Mouse (Mus musculus) neural tube, embryonic 14.5 days (tissue): ENCODE data around the gene L3mbtl1. TPM values are rescaled to one million over a fixed set of nuclear protein-coding genes. Genes with fewer than 3 reads are reported as not detected.

Experiments used
- ATAC-seq: fragments of 200-750 bp; cut with Nextera tagmentation; 2 replicates; pipeline ENCODE4 v1.8.0; 2017; ENCODE audit warnings: low read depth, mild to moderate bottlenecking, moderate TSS enrichment, moderate library complexity
- H3K27ac ChIP-seq: fragments of 300-500 bp; sonication (generic); 2 replicates; pipeline ENCODE4 v1.5.1; 2014; ENCODE audit warnings: low read depth, mild to moderate bottlenecking, control low read depth, low read length, moderate library complexity, mixed read lengths
- H3K27me3 ChIP-seq: fragments of 300-500 bp; sonication (generic); 2 replicates; pipeline ENCODE4 v1.6.1; 2014; ENCODE audit warnings: low read length; ENCODE audit not compliant: control insufficient read depth, insufficient read depth
- H3K36me3 ChIP-seq: fragments of 300-500 bp; sonication (generic); 2 replicates; pipeline ENCODE4 v1.6.1; 2014; ENCODE audit warnings: low read length, mixed read lengths; ENCODE audit not compliant: control insufficient read depth, insufficient read depth
- H3K4me1 ChIP-seq: fragments of 300-500 bp; sonication (generic); 2 replicates; pipeline ENCODE4 v1.6.1; 2014; ENCODE audit warnings: low read length; ENCODE audit not compliant: control insufficient read depth, insufficient read depth
- H3K4me2 ChIP-seq: fragments of 300-500 bp; sonication (generic); 2 replicates; pipeline ENCODE4 v1.6.1; 2014; ENCODE audit warnings: mild to moderate bottlenecking, low read depth, low read length, control low read depth
- H3K4me3 ChIP-seq: fragments of 300-500 bp; sonication (generic); 2 replicates; pipeline ENCODE4 v1.5.1; 2014; ENCODE audit warnings: low read depth, low read length, control low read depth, mixed read lengths
- H3K9ac ChIP-seq: fragments of 300-500 bp; sonication (generic); replicated peaks from 2 replicates; pipeline ENCODE4 v1.6.1; 2014; ENCODE audit warnings: low read depth, mild to moderate bottlenecking, control low read depth, low read length, mixed read lengths
- H3K9me3 ChIP-seq: fragments of 300-500 bp; sonication (generic); 2 replicates; pipeline ENCODE4 v1.6.1; 2016; ENCODE audit warnings: low read length; ENCODE audit not compliant: control insufficient read depth
- WGBS: fragments of 180-500 bp; shearing (Covaris S2); extraction: QIAGEN DNeasy Blood & Tissue Kit; methylation state at CpG from one replicate; pipeline ENCODE4 v1.1.7; 2014; 5-methylcytosine and 5-hydroxymethylcytosine counted together
- polyA plus RNA-seq: library from polyadenylated mRNA; unstranded; fragments of >200 nt; fragmentation: Nextera tagmentation; extraction: Ambion mirVana; gene quantifications from 2 replicates; pipeline ENCODE4 v1.2.1, GENCODE M21; 2014

Gene L3mbtl1
- polyA plus RNA-seq, 1 experiment from 2014 or later, result 4.0 TPM

DNA sequence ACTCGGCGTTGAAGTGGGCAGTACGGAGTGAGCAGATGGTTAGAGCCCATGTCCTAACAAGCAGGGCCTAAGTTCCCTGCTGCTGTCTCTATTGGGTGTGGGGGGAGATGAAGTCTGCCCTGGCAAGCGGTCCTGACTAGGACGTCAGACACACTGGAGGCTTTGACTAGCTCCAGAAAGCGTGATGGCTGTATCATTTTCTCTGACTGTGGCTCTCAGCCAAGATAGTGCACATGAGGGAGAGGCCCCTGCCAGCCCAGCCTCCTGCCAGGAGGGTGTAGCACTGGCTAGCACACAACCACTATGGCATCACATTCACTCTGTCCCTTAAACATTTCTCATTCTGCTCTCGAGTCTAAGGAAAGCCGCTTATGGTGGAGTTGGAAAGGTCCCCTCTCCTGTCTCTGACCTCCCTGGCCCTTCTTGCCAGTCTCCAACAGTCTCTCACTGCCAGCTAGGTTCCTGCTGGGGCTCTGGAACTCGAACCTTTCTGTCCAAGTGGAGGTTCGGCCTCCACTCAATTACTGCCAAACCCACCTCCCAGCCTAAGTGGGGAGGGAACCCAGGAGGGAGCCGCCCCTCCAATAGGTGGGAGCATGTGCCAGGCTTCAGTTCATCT is 32.0 kb downstream of the L3mbtl1 start:
- Histone ChIP-seq H3K9me3 (no peaks in the 10 kb centered on the region), H3K4me2 (no peak overlapping the region), H3K9ac (no peak overlapping the region), H3K4me1 (no peaks in the 10 kb centered on the region), H3K27me3 (no peaks in the 10 kb centered on the region), H3K36me3 (no peaks in the 10 kb centered on the region), H3K27ac (no peak overlapping the region), H3K4me3 (no peak overlapping the region)
- no peak; the same call in 1 of the 2 replicates for ATAC-seq
- 72% methylated on average over 11 of the region's 11 CpGs for WGBS

DNA sequence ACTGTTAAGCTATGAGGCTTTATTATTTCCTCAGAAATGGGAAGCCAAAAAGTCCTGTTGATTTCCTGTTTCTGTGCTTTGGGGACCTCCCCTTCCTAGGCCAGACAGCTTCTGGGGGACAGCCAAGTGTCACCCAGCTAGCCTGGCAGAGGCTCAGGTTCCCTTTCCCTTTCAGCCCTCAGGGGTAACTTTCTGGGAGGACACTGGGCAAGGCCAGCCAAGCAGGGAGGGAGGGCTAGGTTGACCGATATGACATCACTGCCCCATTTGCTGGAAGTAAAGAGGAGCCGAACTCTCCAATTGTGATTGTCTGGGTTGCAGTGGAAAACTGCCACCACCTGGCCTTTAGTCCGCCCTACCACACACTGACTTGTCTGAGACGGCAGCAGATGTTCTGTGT is 32.7 kb downstream of the L3mbtl1 start:
- Histone ChIP-seq H3K9me3 (no peaks in the 10 kb centered on the region), H3K4me1 (no peaks in the 10 kb centered on the region), H3K9ac (no peak overlapping the region), H3K27me3 (no peaks in the 10 kb centered on the region), H3K4me3 (no peak overlapping the region), H3K4me2 (no peak overlapping the region), H3K27ac (no peak overlapping the region), H3K36me3 (no peaks in the 10 kb centered on the region)
- no peak for ATAC-seq
- WGBS, result 56% methylated on average over 4 of the region's 4 CpGs

DNA sequence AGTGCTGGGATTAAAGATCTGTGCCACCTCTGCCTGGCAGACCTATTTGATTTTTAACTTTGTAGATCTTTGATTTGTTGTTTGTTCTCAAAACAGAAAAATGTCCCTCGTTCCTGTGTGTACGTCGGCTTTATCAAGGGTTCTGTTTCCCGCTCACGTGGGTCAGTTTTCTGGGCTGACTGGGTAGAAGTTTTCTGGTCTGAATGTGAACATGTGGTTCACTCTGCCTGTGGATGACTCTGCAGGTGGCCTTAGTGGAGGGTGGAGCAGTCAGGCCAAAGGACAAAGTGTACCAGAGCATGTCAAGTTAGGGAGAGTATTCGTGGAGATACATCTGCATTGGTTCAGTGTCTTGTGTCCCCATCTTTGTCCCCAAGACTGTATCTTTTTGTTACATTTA is 41.1 kb downstream of the L3mbtl1 start:
- H3K4me3 ChIP-seq, result no peak overlapping the region
- WGBS, result 94% methylated on average over 6 of the region's 6 CpGs
- no peak for ATAC-seq

DNA sequence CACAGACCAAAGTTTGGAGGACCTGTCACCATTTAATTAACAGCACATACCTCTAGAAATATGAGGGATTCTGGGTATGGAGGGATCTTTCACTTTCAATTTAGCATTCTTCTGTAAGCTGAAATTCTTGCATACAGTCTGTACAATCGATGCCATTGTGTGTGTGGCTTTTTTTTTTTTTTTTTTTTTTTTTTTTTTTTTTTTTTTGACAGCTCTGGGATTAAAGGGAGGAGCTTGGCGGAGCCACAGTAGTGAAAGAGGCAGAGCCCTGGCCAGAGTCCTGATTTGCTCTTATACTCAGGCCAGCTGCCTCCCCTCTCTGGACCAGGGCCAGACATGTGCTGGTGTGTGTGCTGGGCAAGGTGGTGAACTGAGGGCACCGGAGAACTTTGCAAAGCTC is 42.7 kb downstream of the L3mbtl1 start:
- Histone ChIP-seq H3K4me1 (no peaks in the 10 kb centered on the region), H3K4me2 (no peak overlapping the region), H3K27ac (no peak overlapping the region), H3K9ac (no peak overlapping the region), H3K9me3 (no peaks in the 10 kb centered on the region), H3K4me3 (no peak overlapping the region), H3K27me3 (no peaks in the 10 kb centered on the region; the same call in 1 of the 2 replicates), H3K36me3 (no peaks in the 10 kb centered on the region)
- ATAC-seq, result no peak; the same call in 1 of the 2 replicates
- 57% methylated on average over 3 of the region's 3 CpGs for WGBS

More for the DNA sequence above, 41.1 kb downstream of the L3mbtl1 start:
- no peak overlapping the region for H3K9ac ChIP-seq
- no peaks in the 10 kb centered on the region for H3K9me3 ChIP-seq
- H3K4me1 ChIP-seq, result no peaks in the 10 kb centered on the region
- H3K27ac ChIP-seq, result no peak overlapping the region
- H3K4me2 ChIP-seq, result no peak overlapping the region
- no peaks in the 10 kb centered on the region for H3K36me3 ChIP-seq
- H3K27me3 ChIP-seq, result no peaks in the 10 kb centered on the region; the same call in 1 of the 2 replicates

DNA sequence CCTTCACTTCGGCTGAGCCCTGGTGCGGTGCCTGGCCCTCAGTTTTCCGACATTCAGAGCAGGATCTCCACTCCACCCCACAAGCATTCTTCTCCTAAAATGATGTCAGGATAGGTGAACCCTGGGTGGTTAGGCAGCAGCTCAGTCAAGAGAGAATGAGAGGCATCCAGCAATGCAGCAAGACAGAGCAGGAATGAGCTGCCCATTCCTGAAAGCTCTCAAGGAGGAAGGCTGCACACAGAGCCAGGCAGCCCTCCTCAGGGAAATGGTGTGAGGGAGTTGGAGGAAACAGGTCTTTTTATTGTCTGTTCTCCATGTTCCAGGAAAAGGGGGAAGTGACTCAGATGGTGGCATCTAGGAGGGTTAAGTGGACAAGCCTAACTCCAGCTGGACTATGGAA is 43.5 kb downstream of the L3mbtl1 start:
- 89% methylated on average over 3 of the region's 3 CpGs for WGBS
- Histone ChIP-seq H3K27ac (no peak overlapping the region), H3K27me3 (no peaks in the 10 kb centered on the region; the same call in 1 of the 2 replicates), H3K4me3 (no peak overlapping the region), H3K4me2 (no peak overlapping the region), H3K36me3 (no peaks in the 10 kb centered on the region), H3K9me3 (no peaks in the 10 kb centered on the region), H3K9ac (no peak overlapping the region), H3K4me1 (no peaks in the 10 kb centered on the region)
- no peak for ATAC-seq

DNA sequence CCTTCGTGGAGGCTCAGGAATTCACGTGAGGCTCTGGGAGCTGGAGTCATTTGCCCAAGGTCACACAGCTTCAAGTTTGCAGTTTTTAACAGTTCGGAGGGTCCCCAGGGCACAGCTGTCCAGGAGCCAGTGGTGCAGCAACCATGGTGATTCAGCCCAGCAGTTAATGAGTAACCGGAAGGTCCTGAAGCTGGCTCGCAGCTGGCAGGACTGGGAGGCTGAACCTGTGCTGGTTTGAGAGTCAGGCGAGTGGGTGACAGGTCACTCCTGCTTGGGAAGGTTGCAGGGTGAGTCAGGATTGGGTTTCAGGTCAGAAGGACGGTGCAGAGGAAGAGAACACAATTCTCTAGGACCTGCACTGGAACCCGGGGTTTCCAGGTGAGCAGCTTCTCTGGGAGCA is 43.9 kb downstream of the L3mbtl1 start, which contains the start of gene Sgk2:
Gene Sgk2 (plus strand): TSS at position 113 of the 400 bp plus-strand sequence.
- no peak within 1 kb of the TSS for H3K4me3 ChIP-seq
- no peaks in the 10 kb centered on the region for H3K4me1 ChIP-seq
- H3K4me2 ChIP-seq, result no peak within 1 kb of the TSS
- no peaks in the 10 kb centered on the region; the same call in 1 of the 2 replicates for H3K27me3 ChIP-seq
- H3K9me3 ChIP-seq, result no peaks in the 10 kb centered on the region
- ATAC-seq, result no peak
- H3K9ac ChIP-seq, result no peak within 1 kb of the TSS
- 58% methylated on average over 8 of the region's 8 CpGs for WGBS
- no peak within 1 kb of the TSS for H3K27ac ChIP-seq
- no peaks in the 10 kb centered on the region for H3K36me3 ChIP-seq

DNA sequence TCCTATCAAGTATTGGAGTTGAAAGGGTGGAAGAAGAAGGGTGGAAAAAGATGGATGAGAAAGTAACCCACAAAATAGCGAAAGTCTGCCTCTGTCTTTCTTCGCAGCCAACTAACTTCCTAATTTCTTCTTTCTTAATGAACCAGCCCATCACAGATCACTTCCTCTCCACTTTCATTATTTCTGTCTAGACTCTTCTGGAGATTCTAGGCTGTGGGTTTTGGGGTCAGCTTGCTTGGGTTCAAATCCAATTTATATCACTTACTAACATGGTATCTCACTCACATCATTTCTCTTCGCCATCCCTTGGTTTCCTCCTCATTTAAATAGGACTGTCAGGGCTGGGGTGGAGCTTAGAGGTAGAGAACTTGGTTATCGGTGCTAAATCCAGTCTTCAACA is 45.0 kb downstream of the L3mbtl1 start:
- H3K4me2 ChIP-seq, result no peak overlapping the region
- no peak for ATAC-seq
- no peaks in the 10 kb centered on the region for H3K9me3 ChIP-seq
- H3K4me3 ChIP-seq, result no peak overlapping the region
- H3K27ac ChIP-seq, result no peak overlapping the region
- no peaks in the 10 kb centered on the region; the same call in 1 of the 2 replicates for H3K27me3 ChIP-seq
- whole genome bisulfite sequencing, result 90% methylated on average over 4 of the region's 4 CpGs
- H3K36me3 ChIP-seq, result no peaks in the 10 kb centered on the region
- H3K9ac ChIP-seq, result no peak overlapping the region
- no peaks in the 10 kb centered on the region for H3K4me1 ChIP-seq

DNA sequence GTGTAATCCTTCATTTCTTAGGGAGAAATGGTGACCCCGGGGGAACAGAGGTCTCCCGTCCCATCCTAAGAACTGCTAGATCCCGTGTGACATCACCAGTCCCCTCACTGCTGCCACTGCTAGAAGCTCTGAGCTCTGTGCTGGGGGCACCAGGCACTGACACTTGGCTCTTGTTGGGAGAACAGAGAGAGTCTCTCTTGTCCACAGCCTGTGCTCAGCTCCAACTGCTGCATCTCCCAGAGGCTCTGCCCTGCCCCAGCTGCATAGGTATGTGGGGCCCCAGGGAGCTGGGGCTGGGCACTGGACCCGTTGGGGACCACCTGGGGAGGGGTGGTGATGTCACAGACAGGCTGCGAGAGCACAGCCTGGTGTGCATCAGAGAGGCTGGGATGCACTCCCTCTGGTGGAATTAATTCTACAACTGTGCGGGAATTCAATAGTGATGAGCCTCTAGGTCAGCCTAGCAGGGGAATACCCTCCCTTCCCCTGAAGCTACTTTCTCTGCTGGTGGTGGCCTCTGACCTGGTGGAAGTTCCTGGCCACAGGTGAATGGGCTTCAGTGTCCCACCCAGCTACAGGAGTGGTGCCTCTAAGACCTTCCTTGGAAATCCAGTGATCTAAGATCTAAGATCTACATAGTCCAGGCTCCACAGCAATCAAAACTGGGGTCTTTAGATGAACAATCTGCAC is 48.3 kb downstream of the L3mbtl1 start:
- Histone ChIP-seq H3K27me3 (no peaks in the 10 kb centered on the region; the same call in 1 of the 2 replicates), H3K36me3 (no peaks in the 10 kb centered on the region), H3K4me1 (no peaks in the 10 kb centered on the region), H3K4me2 (no peak overlapping the region), H3K9me3 (no peaks in the 10 kb centered on the region), H3K4me3 (no peak overlapping the region), H3K9ac (no peak overlapping the region), H3K27ac (no peak overlapping the region)
- 48% methylated on average over 6 of the region's 6 CpGs for WGBS
- ATAC-seq, result no peak

DNA sequence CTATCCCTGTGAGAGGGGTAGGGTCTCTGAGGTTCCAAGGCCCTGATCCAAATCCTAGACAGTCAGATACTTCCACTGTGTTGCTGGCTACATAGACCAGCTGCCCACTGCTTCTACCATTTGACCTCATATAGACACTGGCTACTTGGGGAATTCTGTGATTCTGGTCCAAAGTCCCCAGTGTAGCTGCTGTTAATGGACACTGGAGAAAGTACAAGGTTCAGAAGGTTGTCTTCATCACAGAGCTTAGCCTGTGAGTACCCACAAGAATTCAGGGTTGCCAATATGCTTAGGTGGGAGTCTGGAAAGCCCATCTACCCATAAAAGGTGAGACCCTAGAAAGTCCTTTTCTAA is 48.8 kb downstream of the L3mbtl1 start:
- no peak overlapping the region for H3K27ac ChIP-seq
- H3K36me3 ChIP-seq, result no peaks in the 10 kb centered on the region
- H3K9ac ChIP-seq, result no peak overlapping the region
- ATAC-seq, result no peak
- no peaks in the 10 kb centered on the region for H3K4me1 ChIP-seq
- H3K4me3 ChIP-seq, result no peak overlapping the region
- H3K27me3 ChIP-seq, result no peaks in the 10 kb centered on the region; the same call in 1 of the 2 replicates
- no peaks in the 10 kb centered on the region for H3K9me3 ChIP-seq
- no peak overlapping the region for H3K4me2 ChIP-seq
